8 mouse cellular contexts compared by ENCODE assay signal in genomic region chr15:87940837-87941236, GRCm38 (mm10).
DNase-seq lines count a peak whose midpoint lies in the region; ATAC-seq and TF ChIP-seq lines count a peak whose summit lies in the region.

No protein-coding gene starts in this region.

- H3K4me2 ChIP-seq in hindbrain, embryonic 11.5 days (replicated peaks; ENCODE audit: low read depth, low read length), result no peak overlapping the region
- no peak overlapping the region for H3K4me2 ChIP-seq in hindbrain, embryonic 12.5 days (replicated peaks)

- WGBS in hindbrain, embryonic 11.5 days, result 63% methylated on average over 3 of the region's 3 CpGs
- WGBS in hindbrain, embryonic 12.5 days, result 63% methylated on average over 3 of the region's 3 CpGs

- no peaks in the 10 kb centered on the region for H3K9me3 ChIP-seq in hindbrain, embryonic 11.5 days (ENCODE audit: control insufficient read depth, low read length)
- H3K9me3 ChIP-seq in hindbrain, embryonic 12.5 days (replicated peaks), result no peaks in the 10 kb centered on the region
- no peaks in the 10 kb centered on the region for H3K9me3 ChIP-seq in ES-E14 (ENCODE audit: control insufficient read depth, insufficient read depth, low read depth, low read length)

- H3K4me1 ChIP-seq in hindbrain, embryonic 11.5 days (replicated peaks; ENCODE audit: control insufficient read depth, insufficient read depth, low read length), result no peaks in the 10 kb centered on the region
- no peaks in the 10 kb centered on the region for H3K4me1 ChIP-seq in hindbrain, embryonic 12.5 days
- H3K4me1 ChIP-seq in ES-E14 (ENCODE audit: control insufficient read depth in 2 of 2, insufficient read depth in 2 of 2, low read length in 2 of 2, poor library complexity in 1 of 2), result no peaks in the 10 kb centered on the region

- no peak for TF ChIP-seq POLR2A in brain, embryonic 14.5 days (IDR thresholded peaks at IDR 0.05; ENCODE audit: borderline replicate concordance, extremely low read depth, insufficient read depth, insufficient read length, poor library complexity, severe bottlenecking)

- no peak overlapping the region for H3K27ac ChIP-seq in hindbrain, embryonic 11.5 days (ENCODE audit: low read depth, low read length)
- no peak overlapping the region for H3K27ac ChIP-seq in hindbrain, embryonic 12.5 days
- H3K27ac ChIP-seq in ES-E14 (ENCODE audit: insufficient read depth, low read depth, low read length, poor library complexity, severe bottlenecking), result no peak overlapping the region

- H3K36me3 ChIP-seq in hindbrain, embryonic 11.5 days (ENCODE audit: control insufficient read depth, insufficient read depth, low read length), result no peaks in the 10 kb centered on the region
- H3K36me3 ChIP-seq in hindbrain, embryonic 12.5 days, result no peaks in the 10 kb centered on the region
- H3K36me3 ChIP-seq in ES-E14 (ENCODE audit: control insufficient read depth, insufficient read depth, low read length, poor library complexity, severe bottlenecking), result no peaks in the 10 kb centered on the region

- TF ChIP-seq CTCF in brain, embryonic 14.5 days (IDR thresholded peaks at IDR 0.05; ENCODE audit: borderline replicate concordance, extremely low read depth, insufficient read depth, insufficient read length), result peak; percentile 49; the same call in 1 of the 2 replicates

- H3K27me3 ChIP-seq in hindbrain, embryonic 11.5 days (ENCODE audit: control insufficient read depth, insufficient read depth, low read length), result no peaks in the 10 kb centered on the region
- no peaks in the 10 kb centered on the region for H3K27me3 ChIP-seq in hindbrain, embryonic 12.5 days

- peak; percentile 66 for DNase-seq in hindbrain, embryonic 11.5 days (ENCODE audit: low spot score)
- peak; percentile 49 for DNase-seq in ES-E14 (ENCODE audit: low read depth, low spot score)
- DNase-seq in brain, embryonic 14.5 days (ENCODE audit: low read depth), result peak; percentile 68
- DNase-seq in hindlimb bud, embryonic 11.5 days (ENCODE audit: extremely low spot score, low read depth, low spot score), result peak; percentile 16
- DNase-seq in lung, postnatal 14 days, result peak; percentile 6
- DNase-seq in Muller cell, postnatal 12 days (ENCODE audit: inconsistent ontology term), result no peak
- DNase-seq in natural killer cell, adult 2 months (ENCODE audit: low spot score in 2 of 2), result no peak

- in situ Hi-C loops in ES-E14 (cut with MboI; ENCODE audit: low sequenced_read_pairs in 2 of 2, unreplicated experiment in 2 of 2), result no loop called here

- ATAC-seq in hindbrain, embryonic 11.5 days (ENCODE audit: low FRiP score), result no peak
- ATAC-seq in hindbrain, embryonic 12.5 days (ENCODE audit: low FRiP score), result no peak

- H3K4me3 ChIP-seq in hindbrain, embryonic 11.5 days (ENCODE audit: low read depth, low read length), result no peak overlapping the region
- no peak overlapping the region for H3K4me3 ChIP-seq in hindbrain, embryonic 12.5 days
- no peak overlapping the region for H3K4me3 ChIP-seq in ES-E14 (ENCODE audit: insufficient read depth in 1 of 2, low read depth in 1 of 2, low read length in 2 of 2, poor library complexity in 1 of 2, severe bottlenecking in 1 of 2)

- no peak overlapping the region for H3K9ac ChIP-seq in hindbrain, embryonic 11.5 days (ENCODE audit: low read depth, low read length)
- no peak overlapping the region for H3K9ac ChIP-seq in hindbrain, embryonic 12.5 days
- no peak overlapping the region for H3K9ac ChIP-seq in ES-E14 (ENCODE audit: insufficient read depth, low read depth, low read length, poor library complexity, severe bottlenecking)

TF ChIP-seq in ES-E14, 5 proteins besides CTCF, POLR2A, EP300 and RAD21:
- TF ChIP-seq MAFK (IDR thresholded peaks at IDR 0.05; ENCODE audit: insufficient read depth, low read depth, low read length), result no peak
- TF ChIP-seq CHD2 (IDR thresholded peaks at IDR 0.05; ENCODE audit: low read depth, low read length), result no peak
- no peak for TF ChIP-seq HCFC1 (IDR thresholded peaks at IDR 0.05; ENCODE audit: borderline replicate concordance, insufficient read depth, low read length)
- TF ChIP-seq ZC3H11A (IDR thresholded peaks at IDR 0.05; ENCODE audit: borderline replicate concordance, low read depth, low read length), result no peak
- TF ChIP-seq ZNF384 (IDR thresholded peaks at IDR 0.05; ENCODE audit: low read depth, low read length), result no peak

Comparison
In these comparisons a context has a peak if more than half of its experiments do, and no peak if none do; other contexts are left out.
1. DNase-seq: peak in hindbrain, embryonic 11.5 days (single experiment), ES-E14 (single experiment), brain, embryonic 14.5 days (single experiment), hindlimb bud, embryonic 11.5 days (single experiment) and lung, postnatal 14 days (single experiment); none in Muller cell, postnatal 12 days (single experiment) and natural killer cell, adult 2 months (0 of 2).